Mouse (Mus musculus): ENCODE results near the gene Vmn2r82. TPM values are rescaled to one million over a fixed set of nuclear protein-coding genes. Genes with fewer than 3 reads are reported as not detected.
"Not testable (repeated sequence)": the region's sequence is repeated elsewhere in the genome, so short reads cannot be mapped to it uniquely, and the experiment has no call there.

Gene Vmn2r82
- polyA plus RNA-seq (2015; fragmentation: Nextera tagmentation; extraction: Ambion mirVana), result not detected in 2 replicates

GRCm38 (mm10) chr10:79356220-79356619, at the start of gene Vmn2r82:
Gene Vmn2r82, plus strand, starts transcription at chr10:79356520.
- not testable (repeated sequence) for ATAC-seq (ENCODE audit: low FRiP score, low read depth); H3K27me3 ChIP-seq; H3K9ac ChIP-seq; H3K4me3 ChIP-seq; H3K9me3 ChIP-seq; H3K27ac ChIP-seq (replicated peaks); H3K4me1 ChIP-seq (replicated peaks); H3K36me3 ChIP-seq; H3K4me2 ChIP-seq
- 77% methylated on average over 4 of the region's 4 CpGs for WGBS

- H3K9ac ChIP-seq; H3K9me3 ChIP-seq; H3K27me3 ChIP-seq; ATAC-seq (ENCODE audit: low FRiP score, low read depth); H3K36me3 ChIP-seq; H3K4me1 ChIP-seq (replicated peaks): not testable (repeated sequence)
- 6% methylated on average over 16 of the region's 16 CpGs for WGBS
- 0 out of 2 replicates have a peak overlapping the region, but pooled peaks have one; percentile 48 for H3K27ac ChIP-seq (replicated peaks)
- H3K4me2 ChIP-seq, result peak overlapping the region; percentile 49
- H3K4me3 ChIP-seq, result peak overlapping the region; percentile 40
Observed at GRCm38 (mm10) chr10:79322033-79322736, 34.1 kb upstream of the Vmn2r82 start.

- no peak for ATAC-seq (ENCODE audit: low FRiP score, low read depth)
- H3K36me3 ChIP-seq, result no peaks in the 10 kb centered on the region
- H3K4me3 ChIP-seq, result no peak overlapping the region
- H3K9ac ChIP-seq, result no peak overlapping the region
- no peaks in the 10 kb centered on the region for H3K9me3 ChIP-seq
- no peaks in the 10 kb centered on the region for H3K27me3 ChIP-seq
- H3K4me2 ChIP-seq, result peak overlapping the region; percentile 49; the same call in 1 of the 2 replicates
- H3K27ac ChIP-seq (replicated peaks), result no peak overlapping the region
- H3K4me1 ChIP-seq (replicated peaks), result no peaks in the 10 kb centered on the region
Observed at GRCm38 (mm10) chr10:79322737-79323086, 33.6 kb upstream of the Vmn2r82 start.

GRCm38 (mm10) chr10:79399946-79400700, 43.8 kb downstream of the Vmn2r82 start:
- not testable (repeated sequence) for H3K9ac ChIP-seq; H3K9me3 ChIP-seq; H3K36me3 ChIP-seq; H3K27me3 ChIP-seq; H3K4me2 ChIP-seq; H3K4me1 ChIP-seq (replicated peaks); H3K27ac ChIP-seq (replicated peaks); ATAC-seq (ENCODE audit: low FRiP score, low read depth); H3K4me3 ChIP-seq
- 77% methylated on average over 8 of the region's 8 CpGs for WGBS

- Histone ChIP-seq H3K9ac (no peak overlapping the region), H3K4me1 (replicated peaks) (no peaks in the 10 kb centered on the region), H3K27me3 (no peaks in the 10 kb centered on the region), H3K9me3 (no peaks in the 10 kb centered on the region), H3K4me3 (no peak overlapping the region), H3K4me2 (no peak overlapping the region), H3K36me3 (no peaks in the 10 kb centered on the region), H3K27ac (replicated peaks) (no peak overlapping the region)
- no peak for ATAC-seq (ENCODE audit: low FRiP score, low read depth)
- WGBS, result 94% methylated on average over 24 of the region's 24 CpGs
Observed at GRCm38 (mm10) chr10:79417142-79417771, 60.9 kb downstream of the Vmn2r82 start.

- not testable (repeated sequence) for H3K4me3 ChIP-seq; H3K4me2 ChIP-seq; ATAC-seq (ENCODE audit: low FRiP score, low read depth); H3K27me3 ChIP-seq; H3K9me3 ChIP-seq; H3K9ac ChIP-seq; H3K36me3 ChIP-seq; H3K4me1 ChIP-seq (replicated peaks); H3K27ac ChIP-seq (replicated peaks)
- WGBS, result 90% methylated on average over 6 of the region's 6 CpGs
Observed at GRCm38 (mm10) chr10:79417772-79418170, 61.5 kb downstream of the Vmn2r82 start.

GRCm38 (mm10) chr10:79435141-79435820, 79.0 kb downstream of the Vmn2r82 start:
- H3K4me2 ChIP-seq; H3K4me1 ChIP-seq (replicated peaks); H3K27me3 ChIP-seq; H3K4me3 ChIP-seq; H3K9ac ChIP-seq; H3K36me3 ChIP-seq; H3K9me3 ChIP-seq; ATAC-seq (ENCODE audit: low FRiP score, low read depth); H3K27ac ChIP-seq (replicated peaks): not testable (repeated sequence)
- WGBS, result 91% methylated on average over 23 of the region's 23 CpGs

Other genes starting within 250 kb of the Vmn2r82 start
- not detected in 2 replicates for gene Vmn2r80, start 207.8 kb upstream of the Vmn2r82 start, polyA plus RNA-seq (2015; fragmentation: Nextera tagmentation; extraction: Ambion mirVana)
- gene Vmn2r81, start 108.8 kb upstream of the Vmn2r82 start, polyA plus RNA-seq (2015; fragmentation: Nextera tagmentation; extraction: Ambion mirVana), result not detected in 2 replicates
- gene Vmn2r83, start 112.2 kb downstream of the Vmn2r82 start, polyA plus RNA-seq (2015; fragmentation: Nextera tagmentation; extraction: Ambion mirVana), result not detected in 2 replicates
- gene Plpp2, start 177.3 kb downstream of the Vmn2r82 start, polyA plus RNA-seq (2015; fragmentation: Nextera tagmentation; extraction: Ambion mirVana), result 17.7 and 21.9 TPM in 2 replicates
- 64.8 and 75.6 TPM in 2 replicates for gene Mier2, start 198.7 kb downstream of the Vmn2r82 start, polyA plus RNA-seq (2015; fragmentation: Nextera tagmentation; extraction: Ambion mirVana)
- not detected in 2 replicates for gene Theg, start 230.8 kb downstream of the Vmn2r82 start, polyA plus RNA-seq (2015; fragmentation: Nextera tagmentation; extraction: Ambion mirVana)

Measured in hindbrain, embryonic 15.5 days (tissue).